Mouse (Mus musculus): ENCODE measurements around the gene Mapkapk3. TPM values are rescaled to one million over a fixed set of nuclear protein-coding genes. Genes with fewer than 3 reads are reported as not detected.

Mapkapk3 gene
- polyA plus RNA-seq, 1 experiment from 2014 or later = 2.1 TPM

DNA sequence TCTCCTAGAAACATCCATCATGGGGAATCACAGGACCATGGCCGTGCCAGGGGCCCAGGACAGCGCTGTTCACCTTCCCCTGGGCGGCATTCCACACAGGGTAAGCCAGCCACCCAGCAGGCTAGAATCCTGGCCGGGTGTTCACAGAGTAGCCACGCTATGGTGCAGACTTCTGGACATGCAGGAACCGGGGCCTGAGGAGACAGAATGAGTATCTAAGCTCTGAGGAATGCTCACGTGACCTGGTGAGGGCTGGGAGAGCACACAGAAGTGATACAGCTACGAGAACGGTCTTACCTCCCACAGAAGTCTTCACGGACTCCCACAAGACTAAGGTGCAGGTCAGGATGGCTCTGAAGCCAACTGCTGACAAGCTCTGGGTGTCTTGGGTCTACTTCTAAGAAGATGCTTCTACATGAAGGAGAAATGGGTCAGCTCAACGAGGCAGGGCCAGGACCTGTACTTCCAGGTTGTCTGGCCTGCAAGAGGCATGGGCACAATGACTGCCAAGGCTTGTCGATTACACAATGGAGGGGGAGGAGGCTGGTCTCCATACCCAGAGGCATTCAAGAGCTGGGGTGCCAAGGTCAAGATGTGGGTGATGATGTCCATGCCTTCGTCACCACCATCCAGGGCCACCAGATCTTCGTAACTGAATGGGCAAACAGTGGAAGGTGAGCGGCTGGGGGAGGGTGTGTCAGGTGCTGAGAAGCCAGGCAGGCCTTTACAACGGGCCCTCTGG lies 38.4 kb upstream of the Mapkapk3 start:
- Histone ChIP-seq H3K4me3 (ENCODE audit: low read depth, low read length) (no peak overlapping the region), H3K36me3 (ENCODE audit: control insufficient read depth, insufficient read depth, low read length) (0 out of 2 replicates have a peak, but pooled peaks cover 6% of the 10 kb centered on the region), H3K9ac (replicated peaks; ENCODE audit: low read depth, low read length) (no peak overlapping the region), H3K9me3 (ENCODE audit: control insufficient read depth, low read length) (no peaks in the 10 kb centered on the region), H3K27me3 (ENCODE audit: control insufficient read depth, insufficient read depth, low read length) (no peaks in the 10 kb centered on the region), H3K4me2 (ENCODE audit: low read depth, low read length) (no peak overlapping the region), H3K27ac (ENCODE audit: low read depth, low read length) (no peak overlapping the region), H3K4me1 (ENCODE audit: control insufficient read depth, insufficient read depth, low read length) (no peaks in the 10 kb centered on the region)
- 90% methylated on average over 16 of the region's 16 CpGs for WGBS
- no peak for ATAC-seq (ENCODE audit: low read depth)

DNA sequence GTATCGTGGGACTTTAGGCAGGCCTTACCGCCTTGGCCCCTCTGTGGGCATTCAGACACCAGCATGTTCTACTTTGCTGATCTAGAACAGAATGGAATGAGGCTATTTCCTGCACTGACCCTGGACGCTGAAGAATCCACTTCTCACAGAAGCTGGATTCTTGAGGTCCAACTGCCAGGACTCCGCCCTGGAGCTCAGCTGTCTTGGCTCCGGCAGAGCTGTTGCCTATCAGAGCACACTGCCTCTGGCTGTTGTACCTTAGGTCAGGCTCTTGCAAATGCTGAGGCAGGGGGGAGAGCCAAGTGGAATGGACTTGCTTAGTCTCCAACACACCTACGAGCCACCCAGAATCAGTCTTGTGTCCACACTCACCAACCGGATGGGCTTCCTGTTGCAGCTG lies 36.2 kb upstream of the Mapkapk3 start:
- H3K4me3 ChIP-seq (ENCODE audit: low read depth, low read length) = no peak overlapping the region
- no peak overlapping the region for H3K27ac ChIP-seq (ENCODE audit: low read depth, low read length)
- no peaks in the 10 kb centered on the region for H3K27me3 ChIP-seq (ENCODE audit: control insufficient read depth, insufficient read depth, low read length)
- no peaks in the 10 kb centered on the region for H3K4me1 ChIP-seq (ENCODE audit: control insufficient read depth, insufficient read depth, low read length)
- no peak for ATAC-seq (ENCODE audit: low read depth)
- H3K9me3 ChIP-seq (ENCODE audit: control insufficient read depth, low read length) = no peaks in the 10 kb centered on the region
- no peak overlapping the region for H3K4me2 ChIP-seq (ENCODE audit: low read depth, low read length)
- H3K36me3 ChIP-seq (ENCODE audit: control insufficient read depth, insufficient read depth, low read length) = no peaks in the 10 kb centered on the region
- H3K9ac ChIP-seq (replicated peaks; ENCODE audit: low read depth, low read length) = no peak overlapping the region
- WGBS = 92% methylated on average over 7 of the region's 7 CpGs

DNA sequence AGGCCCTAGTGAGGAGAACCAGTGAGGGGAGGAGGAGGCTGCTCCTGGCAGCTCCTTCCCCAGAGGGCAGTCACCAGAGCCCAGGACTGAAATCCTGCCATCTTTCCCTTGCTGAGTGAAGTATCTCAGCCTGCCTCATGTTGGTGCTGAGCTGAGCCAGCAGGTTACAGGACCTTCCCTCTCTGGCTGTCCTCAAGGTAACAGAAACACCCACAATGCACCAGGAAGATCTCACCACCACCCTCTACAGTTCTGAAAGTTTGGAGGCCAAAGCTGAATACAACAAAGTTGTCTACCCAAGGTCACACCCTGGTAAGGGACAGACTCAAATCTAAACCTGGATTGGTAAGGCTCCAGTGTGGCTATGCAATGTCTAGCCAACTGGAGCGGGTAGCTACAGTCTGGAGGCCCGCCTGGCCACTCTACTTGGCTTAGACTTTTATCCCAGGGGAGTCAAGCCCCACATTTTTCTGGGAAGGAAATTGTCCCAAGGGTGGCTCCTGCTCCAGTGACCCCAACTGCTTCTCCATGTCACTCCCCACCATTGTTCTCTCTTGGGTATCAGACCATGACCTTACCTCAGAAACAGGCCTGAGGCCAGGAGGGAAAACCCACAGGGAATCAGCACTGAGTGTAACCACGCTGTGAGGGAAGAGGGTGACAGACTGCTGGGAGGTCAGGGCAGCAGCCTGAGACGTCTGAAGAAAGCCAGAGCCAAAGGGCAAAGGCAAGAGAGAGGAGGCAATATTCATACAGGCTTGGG lies 35.3 kb upstream of the Mapkapk3 start:
- no peak overlapping the region for H3K4me3 ChIP-seq (ENCODE audit: low read depth, low read length)
- H3K27ac ChIP-seq (ENCODE audit: low read depth, low read length) = no peak overlapping the region
- H3K27me3 ChIP-seq (ENCODE audit: control insufficient read depth, insufficient read depth, low read length) = no peaks in the 10 kb centered on the region
- H3K9me3 ChIP-seq (ENCODE audit: control insufficient read depth, low read length) = no peaks in the 10 kb centered on the region
- ATAC-seq (ENCODE audit: low read depth) = no peak
- H3K4me2 ChIP-seq (ENCODE audit: low read depth, low read length) = no peak overlapping the region
- H3K9ac ChIP-seq (replicated peaks; ENCODE audit: low read depth, low read length) = no peak overlapping the region
- WGBS = 65% methylated on average over 4 of the region's 4 CpGs
- no peaks in the 10 kb centered on the region for H3K4me1 ChIP-seq (ENCODE audit: control insufficient read depth, insufficient read depth, low read length)
- no peaks in the 10 kb centered on the region for H3K36me3 ChIP-seq (ENCODE audit: control insufficient read depth, insufficient read depth, low read length)

DNA sequence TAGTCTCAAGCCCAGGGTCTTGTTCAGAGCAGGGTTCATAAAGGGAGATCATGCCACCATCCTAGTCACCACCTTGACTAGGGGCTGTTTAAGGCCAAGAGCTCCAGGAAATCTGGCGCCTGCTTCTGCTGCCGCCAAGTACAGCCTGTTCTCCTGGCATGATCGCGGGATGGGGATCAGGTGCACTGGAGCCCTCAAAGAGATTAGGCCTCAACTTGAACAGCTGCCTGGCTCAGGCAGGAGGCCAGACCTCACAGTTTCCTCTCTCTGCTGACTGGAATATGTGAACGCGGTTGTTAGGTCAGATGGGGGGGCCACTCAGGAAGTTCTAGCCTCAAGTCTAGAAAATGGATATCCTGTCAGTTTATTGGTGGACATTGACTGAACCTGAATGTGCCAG lies 33.9 kb upstream of the Mapkapk3 start:
- Histone ChIP-seq H3K4me2 (ENCODE audit: low read depth, low read length) (no peak overlapping the region), H3K36me3 (ENCODE audit: control insufficient read depth, insufficient read depth, low read length) (no peaks in the 10 kb centered on the region), H3K4me3 (ENCODE audit: low read depth, low read length) (no peak overlapping the region), H3K9me3 (ENCODE audit: control insufficient read depth, low read length) (no peaks in the 10 kb centered on the region), H3K27ac (ENCODE audit: low read depth, low read length) (no peak overlapping the region), H3K4me1 (ENCODE audit: control insufficient read depth, insufficient read depth, low read length) (no peaks in the 10 kb centered on the region), H3K27me3 (ENCODE audit: control insufficient read depth, insufficient read depth, low read length) (no peaks in the 10 kb centered on the region), H3K9ac (replicated peaks; ENCODE audit: low read depth, low read length) (no peak overlapping the region)
- ATAC-seq (ENCODE audit: low read depth) = no peak
- 64% methylated on average over 6 of the region's 6 CpGs for WGBS

DNA sequence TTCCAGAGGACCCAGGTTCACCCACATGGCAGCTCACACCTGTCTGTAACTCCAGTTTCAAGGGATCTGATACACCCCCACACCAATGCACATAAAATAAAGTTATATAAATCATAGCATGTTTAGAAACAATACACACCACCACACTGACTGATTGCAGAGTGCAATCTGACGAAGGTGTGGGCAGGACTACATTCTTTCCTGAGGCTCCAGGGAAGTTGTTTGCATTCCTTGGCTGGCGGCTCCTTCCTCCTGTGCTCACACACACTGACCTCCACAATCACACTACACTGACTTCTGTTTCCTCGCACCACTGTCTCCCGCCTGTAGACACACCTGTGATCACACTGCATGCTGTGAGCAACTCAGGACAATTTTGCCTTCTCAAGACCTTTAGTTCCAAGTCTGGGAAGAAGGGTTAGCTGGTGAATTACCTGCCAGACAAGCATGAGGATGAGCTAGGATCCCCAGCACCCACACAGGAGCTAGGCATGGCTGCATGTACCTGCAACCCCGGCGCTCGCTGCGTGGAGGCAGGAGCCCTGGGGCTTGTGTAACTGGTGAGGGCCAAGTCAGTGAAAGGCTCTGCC lies 32.9 kb upstream of the Mapkapk3 start:
- no peak for ATAC-seq (ENCODE audit: low read depth)
- no peak overlapping the region for H3K9ac ChIP-seq (replicated peaks; ENCODE audit: low read depth, low read length)
- H3K27ac ChIP-seq (ENCODE audit: low read depth, low read length) = no peak overlapping the region
- no peak overlapping the region for H3K4me3 ChIP-seq (ENCODE audit: low read depth, low read length)
- H3K9me3 ChIP-seq (ENCODE audit: control insufficient read depth, low read length) = no peaks in the 10 kb centered on the region
- WGBS = 87% methylated on average over 8 of the region's 8 CpGs
- H3K4me1 ChIP-seq (ENCODE audit: control insufficient read depth, insufficient read depth, low read length) = no peaks in the 10 kb centered on the region
- no peaks in the 10 kb centered on the region for H3K36me3 ChIP-seq (ENCODE audit: control insufficient read depth, insufficient read depth, low read length)
- no peaks in the 10 kb centered on the region for H3K27me3 ChIP-seq (ENCODE audit: control insufficient read depth, insufficient read depth, low read length)
- H3K4me2 ChIP-seq (ENCODE audit: low read depth, low read length) = no peak overlapping the region

DNA sequence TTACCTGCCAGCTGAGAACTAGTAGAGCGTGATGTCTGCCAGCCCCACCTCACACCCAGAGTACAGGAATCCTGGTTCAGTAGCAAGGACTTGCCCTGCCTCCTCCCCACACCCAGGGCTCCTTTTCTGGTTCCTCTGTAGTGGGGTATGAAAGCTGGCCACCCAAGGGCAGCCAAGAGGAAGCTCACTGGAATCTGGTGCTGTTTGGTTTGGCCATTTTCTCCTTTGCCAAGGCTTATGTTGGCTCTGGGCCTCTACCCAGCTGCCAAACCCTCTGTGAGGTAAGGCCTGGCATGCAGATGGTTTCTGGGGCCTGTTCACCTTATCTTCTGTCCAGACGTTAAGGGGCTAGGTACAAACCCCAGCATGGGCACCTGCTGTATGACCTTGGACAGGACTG lies 26.1 kb upstream of the Mapkapk3 start:
- Histone ChIP-seq H3K27me3 (ENCODE audit: control insufficient read depth, insufficient read depth, low read length) (no peaks in the 10 kb centered on the region), H3K4me3 (ENCODE audit: low read depth, low read length) (no peak overlapping the region), H3K4me2 (ENCODE audit: low read depth, low read length) (no peak overlapping the region), H3K4me1 (ENCODE audit: control insufficient read depth, insufficient read depth, low read length) (no peaks in the 10 kb centered on the region), H3K36me3 (ENCODE audit: control insufficient read depth, insufficient read depth, low read length) (no peaks in the 10 kb centered on the region), H3K9me3 (ENCODE audit: control insufficient read depth, low read length) (no peaks in the 10 kb centered on the region), H3K9ac (replicated peaks; ENCODE audit: low read depth, low read length) (no peak overlapping the region), H3K27ac (ENCODE audit: low read depth, low read length) (no peak overlapping the region)
- WGBS = 92% methylated on average over 2 of the region's 2 CpGs
- ATAC-seq (ENCODE audit: low read depth) = no peak

DNA sequence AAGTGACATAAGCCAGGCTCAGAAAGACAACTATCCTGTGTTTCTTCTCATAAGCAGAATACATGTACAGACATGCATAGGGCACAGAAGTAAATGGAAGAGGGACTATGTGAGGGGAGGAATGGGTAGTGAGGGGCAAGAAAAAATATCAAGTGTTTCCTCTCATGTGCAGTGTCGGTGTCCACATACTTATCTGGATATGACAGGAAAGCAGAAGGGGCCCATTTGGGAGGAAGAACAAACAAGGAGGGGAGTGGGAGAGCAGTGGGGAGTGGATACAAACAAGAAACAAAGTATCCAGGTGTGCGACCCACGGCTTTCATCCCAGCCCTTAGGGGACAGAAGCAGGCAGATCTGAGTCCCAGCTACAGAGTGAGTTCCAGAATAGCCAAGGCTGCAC lies 24.2 kb upstream of the Mapkapk3 start:
- no peak for ATAC-seq (ENCODE audit: low read depth)
- H3K9ac ChIP-seq (replicated peaks; ENCODE audit: low read depth, low read length) = no peak overlapping the region
- no peaks in the 10 kb centered on the region for H3K27me3 ChIP-seq (ENCODE audit: control insufficient read depth, insufficient read depth, low read length)
- no peak overlapping the region for H3K4me2 ChIP-seq (ENCODE audit: low read depth, low read length)
- H3K4me3 ChIP-seq (ENCODE audit: low read depth, low read length) = no peak overlapping the region
- no peaks in the 10 kb centered on the region for H3K4me1 ChIP-seq (ENCODE audit: control insufficient read depth, insufficient read depth, low read length)
- no peaks in the 10 kb centered on the region for H3K36me3 ChIP-seq (ENCODE audit: control insufficient read depth, insufficient read depth, low read length)
- 95% methylated on average over 3 of the region's 3 CpGs for WGBS
- H3K27ac ChIP-seq (ENCODE audit: low read depth, low read length) = no peak overlapping the region
- H3K9me3 ChIP-seq (ENCODE audit: control insufficient read depth, low read length) = no peaks in the 10 kb centered on the region

DNA sequence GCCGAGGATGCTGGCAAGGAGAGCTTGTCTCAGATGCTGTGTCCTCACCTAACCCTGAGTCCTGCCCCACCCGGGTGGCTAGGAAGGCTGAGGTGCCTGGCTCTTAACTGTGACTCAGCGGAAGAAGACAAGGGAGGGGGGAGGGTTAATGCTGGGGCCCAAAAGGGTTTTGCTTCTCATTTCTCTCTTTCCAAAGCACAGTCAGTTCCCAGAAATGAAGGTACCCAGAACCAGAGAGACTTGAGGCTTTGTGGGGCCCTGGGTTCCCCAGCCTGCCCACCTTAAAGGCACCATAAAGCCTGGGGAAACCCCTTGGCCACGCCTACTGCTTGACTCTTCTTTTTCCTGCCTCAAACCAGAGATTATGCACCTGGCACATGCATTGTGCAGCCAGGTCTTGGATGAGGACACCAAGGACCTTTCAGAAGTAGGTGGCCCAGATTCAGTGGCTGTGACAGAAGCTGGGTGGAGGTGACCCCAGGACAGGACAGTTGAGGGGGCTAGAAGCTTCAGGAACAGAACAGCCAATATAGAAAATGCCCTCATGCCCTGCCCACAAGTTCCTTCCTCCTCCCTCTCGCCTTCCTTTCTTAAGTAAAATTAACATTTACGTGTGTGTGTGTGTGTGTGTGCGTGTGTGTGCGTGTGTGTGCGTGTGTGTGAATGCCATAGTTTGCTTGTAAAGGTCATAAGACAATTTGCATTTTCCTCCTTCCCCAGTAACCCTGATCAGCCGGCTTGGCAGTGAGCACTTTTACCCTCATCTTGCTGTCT lies 23.3 kb upstream of the Mapkapk3 start:
- Histone ChIP-seq H3K9me3 (ENCODE audit: control insufficient read depth, low read length) (no peaks in the 10 kb centered on the region), H3K36me3 (ENCODE audit: control insufficient read depth, insufficient read depth, low read length) (no peaks in the 10 kb centered on the region), H3K27me3 (ENCODE audit: control insufficient read depth, insufficient read depth, low read length) (no peaks in the 10 kb centered on the region), H3K4me3 (ENCODE audit: low read depth, low read length) (no peak overlapping the region), H3K9ac (replicated peaks; ENCODE audit: low read depth, low read length) (no peak overlapping the region), H3K4me1 (ENCODE audit: control insufficient read depth, insufficient read depth, low read length) (no peaks in the 10 kb centered on the region), H3K27ac (ENCODE audit: low read depth, low read length) (no peak overlapping the region), H3K4me2 (ENCODE audit: low read depth, low read length) (no peak overlapping the region)
- ATAC-seq (ENCODE audit: low read depth) = no peak
- 79% methylated on average over 9 of the region's 10 CpGs for WGBS

Measured in neural tube, embryonic 14.5 days (tissue).